Mouse (Mus musculus) erythroid progenitor cell, adult 5-6 weeks (primary cell): ENCODE measurements around the gene Ncoa7. TPM values are rescaled to one million over a fixed set of nuclear protein-coding genes. Genes with fewer than 3 reads are reported as not detected.
A peak's percentile ranks its signal among the peaks of the same experiment; 100 is the strongest.
"Not testable (repeated sequence)": the region's sequence is repeated elsewhere in the genome, so short reads cannot be mapped to it uniquely, and the experiment has no call there.

Source experiments
- ATAC-seq: replicated peaks from 2 replicates; pipeline ENCODE4 v1.8.0; 2016; ENCODE audit warnings: moderate number of reproducible peaks, mild to moderate bottlenecking, moderate TSS enrichment, inconsistent platforms; ENCODE audit not compliant: poor library complexity, low FRiP score, severe bottlenecking
- total RNA-seq, 2 experiments: library from RNA; stranded (forward) in 1 of 2; stranded (reverse) in 1 of 2; fragments of 150-400 nt in 1 of 2; fragments of 186-747, 209-891 nt in 1 of 2; gene quantifications; 2 replicates each; pipeline versions ENCODE4 v1.2.3 to v1.2.4; 2015 to 2017; ENCODE audit warnings: low replicate concordance in 2 of 2

Ncoa7 gene
- total RNA-seq, 2 experiments from 2014 or later: 110 to 170 TPM

DNA sequence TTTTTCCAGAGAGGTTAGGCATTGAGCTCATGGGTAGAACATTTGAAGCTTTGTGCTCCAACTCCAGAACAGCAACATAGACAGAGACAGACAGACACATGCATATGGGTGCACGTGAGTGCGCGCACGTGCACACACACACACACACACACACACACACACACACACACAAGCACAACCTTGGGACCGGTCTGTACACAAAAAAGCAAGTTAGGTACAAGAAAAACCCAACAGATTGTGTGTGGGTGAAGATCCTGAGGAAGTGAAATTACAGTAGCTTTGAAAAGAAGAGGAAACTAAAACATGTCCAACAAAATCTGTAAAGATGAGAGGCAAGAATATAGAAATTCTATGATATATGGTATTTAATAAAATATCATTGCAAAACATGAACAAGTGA, 13.6 kb downstream of the Ncoa7 start:
- no peak for ATAC-seq

DNA sequence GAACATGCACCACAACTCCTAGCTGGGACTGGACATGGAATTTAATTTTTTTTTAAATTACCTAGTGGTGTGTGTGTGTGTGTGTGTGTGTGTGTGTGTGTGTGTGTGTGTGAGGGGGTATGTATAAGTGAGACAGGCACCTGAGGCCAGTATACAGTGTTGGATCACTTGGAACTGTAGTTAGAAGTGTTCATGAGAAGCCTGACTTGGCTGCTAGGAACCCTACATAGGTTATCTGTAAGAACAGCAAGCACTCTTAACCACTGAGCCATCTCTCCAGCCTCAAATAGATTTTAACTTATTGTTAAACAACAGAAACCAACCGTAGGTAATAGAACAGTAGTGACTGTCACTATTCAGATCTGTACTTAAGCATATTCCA, 14.8 kb downstream of the Ncoa7 start:
- no peak for ATAC-seq

DNA sequence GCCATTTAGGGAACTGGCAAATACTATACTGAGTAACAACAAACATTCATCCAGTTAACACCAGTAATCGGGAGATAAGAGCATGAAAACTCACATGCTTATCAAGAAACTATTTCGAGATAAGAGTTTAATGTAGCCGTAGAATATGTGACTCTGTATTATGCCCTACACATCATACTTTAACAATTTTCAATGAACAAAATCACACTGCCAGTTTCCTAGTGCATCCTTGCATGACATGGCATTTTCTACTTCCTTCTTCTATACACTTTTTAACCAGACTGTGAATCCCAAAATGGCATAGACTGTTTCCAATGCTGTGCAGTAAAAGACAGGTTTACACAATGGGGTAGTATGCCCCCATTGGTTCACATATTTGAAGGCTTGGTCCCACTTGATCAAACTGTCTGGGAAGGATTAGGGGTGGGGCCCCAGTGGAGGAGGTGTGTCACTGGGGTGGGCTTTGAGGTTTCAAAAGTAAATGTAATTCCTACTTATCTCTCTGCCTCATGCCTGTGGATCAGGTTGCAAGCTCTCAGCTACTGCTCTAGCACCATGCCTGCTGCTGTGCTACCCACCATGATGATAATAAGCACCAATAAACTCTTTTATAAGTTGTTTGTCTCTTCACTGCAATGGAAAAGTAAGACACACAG, 15.3 kb downstream of the Ncoa7 start:
- peak; percentile 58 for ATAC-seq

DNA sequence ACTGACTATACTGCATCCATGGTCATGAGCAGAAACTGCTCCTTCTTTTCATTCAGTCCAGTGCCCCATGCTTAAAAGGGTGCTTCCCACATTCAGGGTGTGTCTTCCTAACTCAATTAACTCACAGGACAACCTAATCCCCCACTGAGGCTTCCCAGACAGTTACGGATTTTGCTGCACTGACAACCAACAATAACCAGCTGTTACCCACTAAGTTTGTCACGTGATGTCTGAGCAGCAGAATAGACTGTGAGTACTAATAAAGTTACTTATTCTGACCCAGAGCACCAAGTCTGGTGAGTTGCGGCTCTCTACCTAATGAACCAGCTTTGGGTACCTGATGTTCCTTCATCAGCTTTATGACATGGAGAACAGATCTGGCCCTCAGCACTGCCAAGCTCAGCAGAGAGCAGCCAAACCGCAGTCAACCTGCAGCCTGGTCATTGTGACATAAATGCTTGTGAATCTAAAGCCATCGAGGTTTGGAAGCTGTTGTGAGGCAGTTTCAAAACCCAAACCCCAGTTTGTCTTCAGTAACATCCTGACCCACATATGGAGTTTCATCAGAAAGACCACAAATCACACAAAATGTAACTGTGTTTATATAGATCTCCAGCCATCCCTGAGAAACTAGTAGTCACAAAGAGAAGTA, 16.9 kb downstream of the Ncoa7 start:
- ATAC-seq: no peak

DNA sequence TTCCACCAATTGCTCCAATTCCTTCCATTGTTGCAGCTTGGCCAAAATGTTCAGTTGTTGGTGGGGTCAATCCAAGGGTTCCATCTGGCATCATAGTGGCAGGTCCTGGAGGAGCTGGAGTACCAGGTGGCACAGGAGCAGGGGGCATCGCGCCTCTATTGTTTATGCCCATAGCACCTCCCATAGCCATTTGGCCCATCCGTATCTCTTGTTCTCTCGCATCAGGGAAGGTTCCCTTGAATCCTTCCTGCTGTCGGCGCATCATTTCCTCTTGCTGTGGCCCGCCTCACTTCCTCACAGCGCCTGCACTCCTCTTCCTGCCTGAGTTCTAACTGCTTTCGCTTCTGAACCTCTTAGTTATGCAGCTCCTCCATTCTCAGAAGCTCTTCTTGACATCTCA, 22.2 kb downstream of the Ncoa7 start:
- not testable (repeated sequence) for ATAC-seq

DNA sequence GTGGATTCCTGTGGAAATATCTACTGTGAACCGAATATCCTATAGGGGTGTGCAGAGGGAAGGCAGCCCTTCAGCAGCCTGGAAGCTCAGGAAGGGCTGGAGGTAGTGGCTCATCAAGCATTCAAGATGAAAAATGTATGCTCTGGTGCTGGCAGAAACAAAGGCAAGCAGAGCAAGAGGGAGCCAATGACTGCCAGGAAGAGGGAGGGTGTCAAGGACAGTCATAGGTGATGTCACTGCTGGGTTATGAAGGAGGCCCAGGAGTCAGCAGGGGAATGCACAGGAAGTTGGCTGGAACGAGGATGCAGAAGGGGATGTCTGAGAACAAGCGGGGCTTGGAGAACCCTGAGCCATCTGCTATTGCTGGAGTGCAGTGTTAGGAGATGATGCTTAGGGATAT, 24.9 kb downstream of the Ncoa7 start:
- no peak for ATAC-seq

DNA sequence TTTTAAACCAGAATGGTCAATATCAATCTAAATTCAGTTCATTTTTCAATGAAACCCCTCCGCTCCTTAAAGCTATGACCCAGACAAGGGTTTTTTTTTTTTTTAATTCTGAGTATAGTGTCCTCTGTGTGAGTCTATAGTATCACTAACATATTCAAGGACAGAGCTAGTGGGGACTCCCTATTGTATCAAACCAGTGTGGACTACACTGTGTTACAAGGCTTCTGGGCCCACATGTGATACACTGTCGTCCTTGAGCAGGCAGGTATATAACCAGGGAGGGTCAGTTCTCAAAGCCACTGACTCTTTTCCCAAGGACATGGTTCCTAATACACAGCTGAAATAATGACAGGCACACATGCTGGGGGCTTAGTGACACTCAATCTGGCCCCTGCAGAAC, 27.1 kb downstream of the Ncoa7 start:
- no peak for ATAC-seq

DNA sequence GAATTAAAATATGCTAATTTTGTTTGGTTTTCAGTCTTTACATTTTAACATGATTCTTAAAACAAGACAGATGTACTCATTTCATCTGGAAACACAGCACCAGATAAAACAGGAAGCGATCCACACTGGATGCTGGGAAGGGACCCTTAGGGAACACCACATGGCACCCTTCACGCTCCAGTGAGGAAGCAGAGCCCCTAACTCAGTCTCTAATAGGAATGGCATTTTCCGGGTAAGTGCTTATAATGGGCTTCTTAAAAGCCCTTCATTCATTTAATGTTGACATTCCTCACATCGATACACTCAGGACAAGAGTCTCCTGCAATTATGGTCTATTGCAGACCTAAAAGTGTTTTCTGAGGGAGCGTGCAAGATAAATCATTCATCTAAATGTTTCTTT, 27.6 kb downstream of the Ncoa7 start:
- ATAC-seq: no peak

DNA sequence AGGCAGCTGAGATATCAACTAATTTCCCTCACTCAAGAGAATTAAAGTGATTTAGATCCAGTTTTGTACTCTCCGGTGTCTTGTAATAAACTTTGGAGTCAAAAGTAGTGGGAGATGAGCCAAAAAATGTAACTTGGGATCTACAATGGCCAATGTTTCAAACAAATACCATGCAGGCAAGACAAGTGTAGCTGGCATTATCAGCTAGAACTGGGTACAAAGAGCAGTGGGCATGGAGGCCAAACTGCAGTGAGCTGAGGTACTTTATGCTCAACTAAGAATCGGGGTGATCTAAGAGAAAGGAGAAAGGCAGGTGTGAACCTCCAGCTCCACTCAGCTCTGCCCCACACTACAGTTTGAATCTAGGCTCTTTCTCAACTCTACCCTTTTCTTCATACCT, 28.7 kb downstream of the Ncoa7 start:
- no peak for ATAC-seq

DNA sequence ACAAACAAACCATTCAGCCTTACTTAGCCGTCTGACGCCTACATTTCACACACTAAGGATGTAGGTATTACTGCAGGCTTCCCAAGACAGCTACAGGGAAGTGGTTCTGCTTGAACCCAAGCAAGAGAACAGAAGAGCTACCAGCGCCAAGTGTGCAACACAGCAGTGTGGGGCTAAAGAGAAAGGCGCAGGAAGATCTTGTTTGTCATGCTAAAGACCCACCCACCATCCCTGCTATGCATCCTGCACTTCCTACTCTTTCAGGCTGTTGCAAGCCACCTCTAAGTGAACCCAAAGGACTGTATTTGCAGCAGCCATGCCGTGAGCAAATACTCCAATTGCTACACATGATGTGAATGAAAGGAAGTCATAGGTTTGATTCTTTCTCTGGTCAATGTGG, 29.9 kb downstream of the Ncoa7 start:
- ATAC-seq: no peak

DNA sequence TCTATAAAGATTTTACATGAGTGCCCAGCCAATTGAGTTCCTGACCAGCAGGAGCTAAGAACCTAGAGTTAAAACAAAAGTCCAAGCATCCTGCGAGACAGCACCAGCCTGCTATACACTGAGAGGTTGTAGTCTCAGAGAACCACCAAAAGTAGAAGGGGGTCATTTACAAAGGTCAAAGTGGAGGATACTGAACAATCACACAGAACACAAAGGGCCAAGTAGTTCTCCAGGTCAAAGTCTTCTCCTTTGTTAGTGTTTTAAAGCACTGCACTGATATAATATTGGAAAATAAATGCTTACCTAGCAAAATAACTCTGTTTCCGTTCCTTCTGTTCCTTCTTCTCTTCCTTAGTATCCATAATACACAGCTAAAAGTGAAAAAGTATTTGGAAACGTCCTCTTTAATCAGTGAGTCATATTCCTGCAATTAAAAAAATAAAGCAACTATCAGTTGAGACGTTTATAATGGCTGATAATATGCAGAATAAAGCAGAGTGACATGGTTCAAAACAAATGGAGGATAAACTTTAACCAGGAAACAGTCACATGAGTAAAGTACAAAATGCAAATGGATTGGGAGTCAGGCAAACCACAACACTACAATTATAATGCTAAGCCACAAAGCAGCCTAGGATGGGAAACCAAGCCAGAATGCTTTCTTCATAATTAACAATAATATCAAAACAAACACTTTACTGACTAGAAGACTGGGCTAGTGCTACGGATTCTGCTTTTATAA, 31.5 kb downstream of the Ncoa7 start:
- ATAC-seq: no peak

DNA sequence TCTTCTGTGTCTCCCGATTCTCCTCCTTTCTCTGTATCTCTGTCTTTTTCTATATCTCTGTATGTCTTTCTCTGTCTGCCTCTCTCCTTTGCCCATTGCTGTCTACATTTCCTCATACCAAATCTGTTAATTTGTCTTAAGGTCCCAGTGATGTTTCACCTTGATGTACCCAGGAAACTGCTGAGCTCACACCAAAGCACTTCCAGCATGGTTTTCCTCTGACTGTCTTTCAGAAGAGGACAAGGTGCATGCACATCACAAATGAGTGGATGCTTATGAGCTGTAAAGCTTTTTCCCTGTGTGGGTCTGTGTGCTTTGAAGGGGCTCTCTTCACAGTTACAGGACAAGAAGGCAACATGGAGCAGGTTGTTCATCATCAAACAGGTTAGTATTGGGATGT, 34.3 kb downstream of the Ncoa7 start:
- ATAC-seq: no peak

DNA sequence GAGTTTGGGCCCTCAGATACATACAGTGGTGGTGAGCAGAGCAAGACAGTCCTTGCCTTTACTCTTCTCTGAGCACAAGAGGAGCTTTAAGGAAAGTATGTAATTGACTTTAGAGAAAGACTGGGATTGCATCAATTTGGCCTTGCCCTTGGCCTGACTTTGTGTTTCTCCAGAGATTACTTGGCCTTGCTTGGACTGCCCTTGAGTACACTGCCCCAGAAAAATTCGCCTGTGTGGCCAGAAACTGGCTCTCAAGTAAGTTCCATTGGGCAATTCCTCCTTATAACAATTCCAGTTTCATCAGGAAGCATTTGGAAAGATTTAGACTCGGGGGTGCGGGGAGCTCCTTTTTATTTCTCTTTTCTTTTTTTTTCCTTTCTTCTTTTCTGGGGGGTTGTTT, 34.9 kb downstream of the Ncoa7 start:
- no peak for ATAC-seq

DNA sequence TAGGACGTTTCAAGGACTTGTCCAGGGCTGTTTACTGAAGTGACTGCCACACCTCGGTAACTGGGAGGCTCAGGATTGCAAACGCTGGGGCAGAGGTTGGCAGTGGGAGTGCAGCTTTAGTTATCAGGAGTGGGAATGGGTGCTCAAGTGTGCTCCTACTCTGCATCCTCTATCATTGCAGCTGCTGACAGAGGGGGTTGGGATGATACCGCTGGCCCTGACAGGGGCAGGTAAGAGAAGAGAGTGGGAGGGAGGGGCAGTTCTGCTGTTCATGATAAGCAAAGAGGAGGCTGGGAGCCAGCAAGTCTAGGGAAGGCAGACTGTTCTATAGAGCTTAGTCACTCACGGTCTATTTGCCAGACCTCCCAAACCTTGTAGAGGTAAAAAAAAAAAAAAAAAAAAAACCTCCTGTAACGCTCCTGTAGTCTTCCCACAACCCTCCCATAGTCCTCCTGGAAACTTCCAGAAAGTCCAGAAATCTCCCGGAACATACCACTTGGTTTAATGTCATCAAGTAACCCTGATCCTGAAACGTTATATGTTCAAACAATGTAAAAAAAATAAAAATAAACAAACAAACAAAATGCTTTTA, 39.9 kb downstream of the Ncoa7 start:
- peak; percentile 99 for ATAC-seq

DNA sequence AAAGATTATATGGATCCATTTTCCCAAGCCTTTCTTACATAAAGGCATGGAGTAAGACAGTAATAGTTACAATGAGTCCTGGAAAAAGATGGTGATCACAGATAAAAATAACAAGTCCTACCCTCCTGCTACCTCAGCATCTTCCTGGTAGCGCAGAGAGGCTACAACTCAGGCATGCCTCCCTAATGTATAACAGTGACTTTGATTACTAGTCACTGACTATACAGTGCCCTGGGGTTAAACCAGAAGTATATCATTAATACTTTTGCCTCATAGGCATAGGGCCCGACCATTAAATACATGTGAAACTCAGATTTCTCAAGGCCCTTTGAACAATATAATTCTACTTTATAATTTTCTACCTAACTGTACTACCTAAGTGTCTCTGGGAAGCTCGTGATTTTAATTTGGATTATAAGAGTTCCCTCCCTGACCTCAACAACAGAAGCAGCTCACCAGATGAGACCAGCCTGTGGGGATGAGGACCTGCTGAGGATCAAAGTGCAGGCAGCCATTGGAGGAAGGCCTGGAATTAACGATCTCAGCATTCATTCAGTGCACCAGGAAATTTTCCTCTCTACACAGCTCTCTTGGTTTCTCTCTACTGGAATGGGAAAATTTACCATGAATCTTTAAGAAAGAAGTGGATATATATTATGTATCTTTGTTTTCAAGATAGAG, 40.7 kb downstream of the Ncoa7 start:
- ATAC-seq: no peak

DNA sequence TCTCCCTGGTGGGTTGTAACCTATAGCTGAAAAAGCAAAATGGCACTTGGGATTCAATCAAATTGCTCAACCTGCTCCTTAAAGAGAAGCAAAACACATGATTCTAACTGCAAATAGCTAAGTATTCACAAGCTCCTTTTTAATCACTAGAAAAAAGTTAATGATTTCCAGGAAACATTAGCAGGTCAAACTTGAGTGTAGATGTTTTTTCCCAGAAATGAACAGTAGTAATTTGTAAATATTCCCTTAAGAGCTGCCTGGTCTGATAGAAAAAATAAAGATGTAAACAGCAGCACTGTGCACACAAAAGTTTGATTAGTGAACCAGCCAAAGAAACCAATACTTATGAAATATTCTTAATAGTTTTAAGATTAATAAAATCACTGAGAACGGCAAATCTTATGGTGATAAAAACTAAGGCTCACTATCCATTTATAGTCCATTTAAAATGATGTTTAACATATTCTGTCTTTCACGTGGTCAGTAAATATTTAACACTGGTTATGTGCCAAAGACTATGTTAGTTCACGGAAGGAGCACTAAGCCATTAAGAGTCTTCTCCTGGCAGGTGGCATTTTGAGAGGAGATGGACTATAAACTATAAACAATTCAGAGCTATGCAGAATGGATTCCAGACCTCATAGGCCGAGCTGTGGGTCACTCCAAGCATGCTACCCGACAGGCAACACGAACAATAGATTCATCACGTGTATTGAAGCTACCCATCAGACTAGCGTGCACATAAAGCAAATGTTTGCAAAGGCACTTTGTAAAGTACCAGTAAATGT, 43.6 kb downstream of the Ncoa7 start:
- ATAC-seq: no peak

DNA sequence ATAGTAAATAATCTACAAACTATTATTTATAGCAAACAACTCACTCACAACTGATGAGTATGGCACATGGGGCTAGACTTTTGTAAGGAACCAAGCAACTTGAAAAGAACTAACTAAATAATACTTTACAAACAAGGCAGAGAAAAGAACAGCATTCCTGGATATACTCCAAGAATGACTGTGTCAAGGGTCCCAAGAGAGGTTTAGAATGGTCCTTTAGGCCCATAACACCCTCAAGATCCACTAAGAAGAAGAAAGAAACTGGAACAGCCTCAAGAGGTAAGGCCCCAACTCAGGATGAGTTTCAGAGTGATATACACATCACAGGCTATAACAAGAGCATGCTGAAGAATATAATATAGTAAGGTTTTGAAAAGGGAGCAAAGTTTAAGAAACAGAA, 47.1 kb downstream of the Ncoa7 start:
- no peak for ATAC-seq

DNA sequence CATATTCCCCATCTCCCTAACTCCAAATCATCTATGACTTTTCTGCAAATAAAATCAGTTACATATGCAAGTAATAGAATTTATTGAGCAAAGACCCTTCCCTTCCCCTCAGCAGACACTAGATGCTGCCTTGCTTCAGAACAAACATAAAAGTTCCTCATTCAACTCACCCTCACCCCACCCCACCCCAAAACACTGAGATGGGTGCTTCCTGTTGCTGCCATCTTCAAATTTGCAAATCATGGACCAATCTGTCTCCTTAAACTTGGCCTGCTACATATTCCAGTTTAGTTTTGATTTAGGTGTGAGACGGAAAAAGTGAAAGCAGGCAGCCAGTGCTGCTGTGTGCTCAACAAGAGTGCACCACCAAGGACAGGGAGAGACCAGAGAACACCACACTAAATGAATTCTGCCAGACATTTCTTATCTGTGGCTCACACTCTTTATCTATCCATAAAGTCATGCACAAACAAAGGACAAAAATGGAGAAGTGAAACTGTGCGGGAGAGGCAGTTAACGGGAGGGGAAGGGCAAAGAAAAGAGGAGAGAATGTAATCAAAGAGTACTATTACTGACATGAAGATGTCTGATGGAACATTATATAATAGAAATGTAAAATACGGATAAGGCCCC, 48.2 kb downstream of the Ncoa7 start:
- ATAC-seq: peak; percentile 57

DNA sequence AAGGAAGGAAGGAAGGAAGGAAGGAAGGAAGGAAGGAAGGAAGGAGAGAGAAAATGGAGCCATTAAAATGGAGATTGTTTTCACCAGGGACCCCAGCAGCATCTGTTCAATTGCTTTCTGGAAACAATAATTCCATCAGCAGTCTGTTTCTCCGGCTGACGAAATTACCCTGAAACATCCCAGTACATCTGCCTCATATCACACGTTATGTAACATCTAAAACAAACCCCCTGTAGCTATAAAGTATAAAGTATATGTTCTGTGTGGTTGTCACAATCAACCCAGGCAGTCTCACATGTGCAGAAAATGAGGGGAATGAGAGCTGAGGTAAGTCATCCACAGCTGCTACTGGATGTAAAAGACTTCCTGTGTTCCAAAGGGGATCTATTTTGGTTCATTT, 49.0 kb downstream of the Ncoa7 start:
- ATAC-seq: no peak
